Mouse (Mus musculus) monocyte, adult 5-6 weeks (primary cell): ENCODE measurements around the gene Pth1r. TPM values are rescaled to one million over a fixed set of nuclear protein-coding genes. Genes with fewer than 3 reads are reported as not detected.

Source experiments
- ATAC-seq: fragments of 153-309, 156-312 bp; replicated peaks from 2 replicates; pipeline ENCODE4 v1.8.0; 2017; ENCODE audit warnings: mild to moderate bottlenecking; ENCODE audit not compliant: low TSS enrichment, insufficient number of reproducible peaks, severe bottlenecking, poor library complexity, low FRiP score
- total RNA-seq: library from RNA; stranded (forward); fragments of 200-1000, 200-491, 200-594 nt; gene quantifications from 3 replicates; pipeline ENCODE4 v1.2.3, GENCODE M21; 2017

Pth1r gene
- total RNA-seq = 1.1 TPM in 1 of 3 replicates, not detected in the others

DNA sequence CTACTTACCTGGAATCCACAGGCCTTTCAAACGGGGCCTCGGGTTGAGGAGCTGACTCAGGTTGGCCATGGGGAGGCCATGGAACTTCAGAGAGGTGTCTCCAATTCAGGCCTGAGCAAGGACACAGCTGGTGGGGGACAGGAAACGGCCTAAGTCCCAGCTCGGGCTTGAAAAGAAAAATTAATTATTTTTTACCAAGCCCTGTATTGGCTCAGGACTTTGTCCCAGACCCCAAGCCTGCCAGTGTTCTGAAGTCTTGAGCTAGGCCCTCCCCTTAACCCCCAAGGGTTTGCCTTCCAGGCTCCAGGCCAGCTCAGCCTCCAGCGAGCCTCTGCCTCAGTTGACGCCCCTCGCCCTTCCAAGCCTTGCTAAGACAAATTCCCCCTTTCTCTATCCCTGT, at the start of gene Pth1r:
Pth1r (minus strand) TSS at position 185 of the 400 bp plus-strand sequence.
- ATAC-seq = no peak

DNA sequence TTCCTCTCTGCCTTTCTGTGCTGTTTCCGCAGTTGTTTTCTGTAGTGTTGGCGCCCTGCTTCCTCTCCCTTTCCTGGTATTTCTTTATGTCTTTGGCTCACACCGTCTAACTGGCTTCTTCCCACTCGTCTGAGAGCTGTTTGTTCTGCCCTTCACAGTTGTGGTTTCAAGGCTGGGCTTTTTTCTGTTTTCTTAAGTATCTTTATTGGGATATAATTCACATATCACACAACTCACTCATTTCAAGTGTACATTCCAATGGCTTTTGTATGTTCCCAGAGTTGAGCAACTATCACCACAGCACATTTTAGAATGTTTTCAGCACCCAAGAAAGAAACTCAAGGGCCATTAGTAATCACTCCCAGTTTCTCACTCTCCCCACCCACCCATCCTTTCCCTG, 43.5 kb upstream of the Pth1r start:
- ATAC-seq = no peak

DNA sequence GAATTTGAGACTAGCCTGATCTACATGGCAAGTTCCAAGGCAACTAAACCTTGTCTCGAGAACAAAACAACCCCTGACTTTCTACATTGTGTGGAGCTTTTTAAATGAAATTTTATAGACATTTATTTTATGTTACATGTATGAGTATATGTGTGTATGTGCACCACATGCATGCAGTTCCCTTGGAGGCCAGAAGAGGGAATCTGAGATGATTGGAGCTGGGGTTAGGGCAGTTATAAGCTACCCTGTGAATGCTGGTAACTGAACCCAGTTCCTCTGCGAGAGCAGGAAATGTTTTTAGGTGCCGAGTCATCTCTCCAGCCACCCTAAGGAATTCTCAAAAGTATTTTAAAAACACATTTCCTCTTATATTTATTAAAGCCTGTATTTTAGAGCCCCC, 41.2 kb upstream of the Pth1r start:
- ATAC-seq = no peak

DNA sequence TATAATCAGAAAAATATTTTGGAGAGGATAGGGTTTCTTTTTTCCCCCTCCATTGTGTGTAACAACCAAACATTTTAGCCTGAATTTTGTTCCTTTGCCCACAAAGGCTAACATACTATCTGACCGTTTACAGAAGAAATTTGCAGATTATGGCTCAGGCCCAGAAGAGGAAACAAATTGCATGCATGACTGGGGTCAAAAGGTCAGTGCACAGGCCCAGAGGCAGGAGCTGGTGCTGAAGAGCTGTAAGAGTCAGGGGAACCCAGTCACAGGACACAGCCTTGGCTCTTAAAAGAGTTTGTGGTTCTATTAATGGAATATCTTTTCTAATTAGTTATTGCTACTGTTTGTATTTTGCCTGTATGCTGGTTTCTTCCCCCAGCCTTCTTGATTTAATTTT, 36.7 kb upstream of the Pth1r start:
- ATAC-seq = no peak

DNA sequence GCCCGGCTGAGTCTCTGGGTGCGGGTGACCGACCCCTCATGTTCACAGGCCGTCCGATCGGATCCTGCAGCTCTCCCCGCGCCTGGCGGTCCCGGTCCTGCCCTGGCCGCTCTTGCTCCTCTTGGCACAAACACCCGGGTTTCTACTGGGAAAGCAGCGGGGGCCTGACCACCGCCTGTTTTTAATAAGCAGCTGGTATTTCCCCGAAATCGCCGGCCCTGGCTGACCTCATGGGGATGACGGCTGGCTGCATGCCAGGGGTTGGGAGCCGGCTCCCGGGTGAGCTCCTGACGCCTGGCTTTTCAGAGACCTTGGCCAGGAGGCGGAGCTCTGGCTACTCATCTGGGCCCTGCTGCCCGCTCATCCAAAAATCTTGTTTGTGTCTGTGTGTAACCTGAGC, 34.8 kb upstream of the Pth1r start:
- no peak for ATAC-seq

DNA sequence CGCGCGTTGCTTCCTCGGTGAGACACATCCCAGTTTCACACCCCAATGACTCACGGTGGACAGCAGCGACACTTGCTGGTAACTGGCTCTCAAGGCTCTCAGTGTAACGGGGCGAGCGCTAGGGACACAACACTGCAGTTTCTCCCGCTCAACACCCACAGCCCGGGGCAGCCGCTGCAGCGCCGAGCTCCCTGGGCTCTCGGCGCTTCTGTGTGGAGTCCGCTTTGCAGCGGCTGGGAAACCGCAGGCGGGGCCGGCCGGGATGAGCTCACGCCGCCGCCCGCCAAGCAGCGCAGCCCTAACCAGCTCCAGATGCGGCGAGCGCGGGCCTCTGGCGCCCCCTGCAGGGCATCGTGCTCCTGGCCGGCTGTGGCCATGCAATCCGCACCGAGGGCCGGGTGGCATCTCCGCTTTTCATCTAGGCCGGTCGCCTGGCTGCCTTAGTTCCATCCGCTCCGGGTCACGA, 34.3 kb upstream of the Pth1r start:
- ATAC-seq = peak; percentile 72

DNA sequence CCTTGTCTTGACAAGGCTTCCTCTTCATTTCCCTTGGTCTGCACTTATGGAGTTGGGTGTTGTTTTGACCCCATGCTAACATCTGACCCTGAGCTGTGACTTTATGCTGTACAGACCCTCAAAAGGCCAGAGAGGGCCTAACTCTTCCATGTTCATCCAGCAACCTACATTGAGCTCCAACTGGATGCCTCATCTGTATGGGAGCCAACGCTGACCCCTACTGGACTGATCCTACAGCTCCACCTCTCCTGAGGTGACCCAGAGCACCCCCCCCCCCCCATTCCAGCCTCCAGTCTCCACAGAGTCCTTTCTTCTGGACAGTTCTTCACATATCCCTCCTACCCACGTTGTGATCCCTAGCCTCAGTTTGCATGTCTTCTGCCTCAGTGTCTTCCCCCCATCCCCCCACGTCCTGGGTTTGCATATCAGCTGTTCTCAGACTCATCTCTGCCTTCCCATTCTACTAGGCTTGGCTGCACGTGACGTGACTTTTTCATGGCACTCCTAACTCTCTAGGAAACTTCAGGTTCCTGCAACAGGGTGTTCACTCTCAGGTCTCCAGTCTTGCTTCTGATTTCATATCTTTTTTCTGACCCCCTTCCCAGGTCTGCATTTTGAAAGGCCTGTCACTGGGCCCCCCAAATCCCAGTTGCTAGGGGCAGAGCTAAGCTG, 32.4 kb upstream of the Pth1r start:
- ATAC-seq = no peak

DNA sequence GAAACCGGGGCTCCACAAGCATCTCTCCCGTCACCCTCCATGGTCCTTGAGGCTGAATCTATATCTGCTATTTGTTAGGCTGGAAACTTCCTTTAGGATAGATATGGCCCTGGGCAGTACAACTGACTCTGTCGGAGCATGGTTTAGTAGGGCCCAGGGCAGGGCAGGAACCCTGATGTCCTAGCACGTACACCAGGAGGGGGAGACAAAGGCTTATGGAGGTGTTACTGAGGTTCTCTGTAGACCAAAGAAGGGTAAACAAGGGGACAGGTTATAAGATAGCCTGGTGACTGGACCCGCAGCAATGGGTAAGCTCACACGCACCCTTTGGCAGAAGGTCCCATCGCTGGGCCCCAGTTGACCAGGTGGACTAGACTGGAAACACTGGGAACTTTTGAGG, 31.6 kb upstream of the Pth1r start:
- ATAC-seq = no peak

DNA sequence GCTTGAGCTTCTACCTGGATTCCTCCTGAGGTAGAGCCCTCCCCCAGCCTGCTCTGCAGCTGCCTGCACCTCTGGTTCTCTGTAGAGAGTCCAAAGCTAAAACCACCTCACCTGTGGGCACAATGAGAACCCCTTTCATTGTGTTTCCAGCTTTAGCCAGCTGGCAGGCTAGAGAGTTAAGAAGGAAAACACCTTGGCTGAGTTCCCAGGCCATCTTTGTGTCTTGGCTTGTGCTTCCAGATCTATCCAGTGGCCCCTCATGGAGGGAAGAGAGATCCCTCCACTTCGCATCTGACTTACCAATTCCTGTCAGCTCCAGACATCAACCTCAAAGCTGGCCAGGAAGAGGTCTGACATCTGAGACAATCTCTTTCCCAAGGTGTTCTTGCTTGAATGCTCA, 31.2 kb upstream of the Pth1r start:
- no peak for ATAC-seq

DNA sequence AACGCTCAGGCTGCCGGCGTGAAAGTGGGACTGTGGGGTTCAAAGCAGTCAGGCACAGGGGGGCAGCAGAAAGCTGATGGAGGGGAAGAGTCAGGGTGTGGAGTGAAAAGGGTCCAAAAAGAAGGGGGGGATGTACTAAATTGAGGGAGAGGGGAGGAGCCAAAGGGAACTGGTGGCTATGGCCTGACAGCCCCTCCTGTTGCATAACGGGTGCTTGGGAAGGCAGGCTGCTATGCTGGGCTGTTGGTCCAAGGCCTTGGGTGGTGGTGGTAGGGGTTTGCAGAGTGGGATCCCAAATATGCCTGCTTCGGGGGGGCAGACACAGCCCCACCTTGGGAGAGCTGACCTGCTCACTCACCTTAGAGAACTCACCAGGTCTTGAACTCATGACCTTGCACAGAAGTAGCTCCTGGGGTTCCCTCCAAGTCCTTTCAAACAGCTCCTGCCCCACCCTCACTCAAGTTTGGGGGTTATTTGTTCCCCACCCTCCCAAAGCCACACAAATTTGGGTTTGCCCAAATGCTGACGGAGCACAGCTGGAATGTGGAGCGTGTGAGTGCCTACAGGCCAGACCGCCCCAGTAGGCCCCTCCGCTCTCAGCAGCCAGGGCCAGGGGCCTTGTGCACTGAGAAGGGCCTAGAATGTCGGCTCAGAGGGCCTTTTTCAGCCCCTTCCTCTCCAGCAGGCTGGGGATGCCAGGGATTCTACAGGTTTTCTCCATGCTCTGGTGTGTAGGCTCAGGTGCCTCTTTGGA, 28.5 kb upstream of the Pth1r start:
- no peak for ATAC-seq

DNA sequence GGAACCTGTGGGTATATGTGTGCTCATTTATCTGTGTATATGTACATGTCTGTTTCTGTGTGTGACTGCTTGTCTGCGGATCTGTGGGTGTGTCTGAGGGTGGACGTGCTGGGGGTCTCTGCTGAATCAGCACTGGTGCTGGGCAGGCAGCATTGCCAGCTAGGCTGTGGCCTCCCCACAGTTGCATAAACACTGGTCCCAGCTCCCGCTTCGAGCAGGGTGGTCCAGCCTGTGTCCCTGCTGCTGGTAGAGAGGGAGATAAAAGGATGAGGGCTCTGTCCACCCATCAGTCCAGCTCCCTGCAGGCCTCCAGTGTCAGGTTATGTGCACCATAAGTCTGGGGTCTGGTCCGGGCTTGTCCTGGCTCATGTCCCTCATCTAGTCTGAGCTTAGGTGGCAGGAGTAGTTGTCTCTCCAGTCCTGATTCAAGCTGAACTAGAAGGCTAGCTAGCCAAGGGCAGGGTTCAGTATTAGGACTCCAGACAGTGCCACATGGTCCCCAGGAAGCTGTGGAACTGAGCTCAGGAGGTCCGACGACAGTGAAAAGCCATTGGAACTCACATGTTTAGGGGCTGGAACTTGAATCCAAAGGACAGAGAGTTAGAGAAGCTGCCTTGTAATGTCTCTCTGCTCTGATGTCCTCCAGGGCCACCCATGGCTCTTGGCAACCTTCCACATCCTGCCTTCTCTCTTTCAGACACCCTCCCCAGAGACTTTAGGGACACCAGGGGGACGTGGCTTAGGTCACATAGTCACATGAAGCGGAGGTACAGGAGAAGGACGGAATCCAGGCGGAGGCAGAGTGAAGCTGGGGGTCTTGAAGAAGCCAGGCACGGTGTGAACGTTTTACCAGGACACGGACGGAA, 27.7 kb upstream of the Pth1r start:
- ATAC-seq = no peak

DNA sequence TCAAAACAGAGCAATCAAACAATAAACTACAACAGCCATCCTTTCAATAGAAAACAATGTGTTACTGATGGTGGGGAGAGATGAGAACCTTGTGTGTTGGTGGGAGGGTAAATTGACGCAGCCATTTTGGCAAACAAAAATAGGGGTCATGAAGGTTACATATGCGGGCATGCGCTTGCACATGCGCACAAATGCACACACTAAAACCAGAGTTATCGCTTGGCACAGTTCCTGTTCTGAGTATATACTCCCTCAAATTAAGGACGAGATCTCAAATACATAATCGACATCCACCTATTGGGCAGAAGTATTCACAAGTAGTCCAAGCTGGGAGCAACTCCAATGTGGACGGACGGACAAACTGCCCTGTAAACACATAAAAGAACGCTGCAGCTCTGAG, 25.4 kb upstream of the Pth1r start:
- no peak for ATAC-seq

DNA sequence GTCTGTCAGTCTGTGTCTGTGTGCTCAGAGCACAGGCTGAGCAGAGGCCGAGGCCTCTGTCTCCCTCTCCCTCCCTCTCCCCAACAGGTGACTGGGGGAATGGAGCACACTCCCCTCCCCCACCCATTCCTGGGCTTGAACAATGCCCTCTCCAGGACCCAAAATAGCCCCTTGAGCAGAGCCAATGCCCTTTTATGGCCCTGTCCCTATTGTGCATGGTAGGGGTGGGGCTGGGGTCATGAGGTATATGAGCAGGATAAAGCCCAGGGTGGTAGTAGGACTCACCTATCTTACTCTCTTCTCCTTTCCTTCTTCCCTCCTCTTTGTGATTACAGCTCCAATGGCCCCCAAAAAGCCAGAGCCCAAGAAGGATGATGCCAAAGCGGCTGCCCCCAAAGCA, 16.5 kb upstream of the Pth1r start:
- ATAC-seq = no peak

DNA sequence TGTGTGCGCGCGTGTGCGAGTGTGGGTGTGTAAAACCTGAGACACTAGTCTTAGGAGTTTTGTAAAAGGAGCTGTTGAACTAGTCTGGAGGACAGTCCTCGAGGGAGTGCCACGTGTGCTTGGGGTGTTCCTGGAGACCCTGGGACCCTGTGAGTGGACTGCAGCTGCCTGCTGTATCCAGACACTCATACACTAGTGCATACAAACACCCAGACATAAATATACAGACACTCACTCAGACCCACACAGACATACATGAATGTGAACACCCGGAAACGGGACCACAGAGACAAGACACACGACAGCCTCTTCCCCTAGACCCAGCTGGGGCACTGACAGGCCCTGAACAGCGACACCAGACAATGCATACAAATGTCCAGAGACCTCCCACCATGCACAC, 15.8 kb upstream of the Pth1r start:
- no peak for ATAC-seq

DNA sequence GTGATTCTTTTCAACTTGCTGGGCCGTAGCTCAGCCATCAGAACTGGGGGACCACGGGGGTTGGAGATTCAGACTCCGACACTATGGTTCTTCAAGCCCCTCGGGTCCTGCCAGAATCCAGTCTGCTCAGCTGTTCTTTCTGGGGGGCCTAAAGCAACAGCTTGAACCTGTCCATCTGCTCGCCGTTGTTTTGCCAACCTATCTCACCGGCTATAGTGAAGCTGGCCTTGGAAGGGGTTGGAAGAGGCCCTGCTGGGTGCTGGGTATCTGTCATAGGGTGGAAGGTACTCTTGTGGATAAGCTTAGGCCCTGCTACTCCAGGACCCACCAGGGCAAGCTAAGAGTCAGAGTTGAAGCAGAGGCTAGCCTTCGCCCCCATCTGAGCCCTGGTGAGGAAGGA, 13.9 kb upstream of the Pth1r start:
- ATAC-seq = no peak

DNA sequence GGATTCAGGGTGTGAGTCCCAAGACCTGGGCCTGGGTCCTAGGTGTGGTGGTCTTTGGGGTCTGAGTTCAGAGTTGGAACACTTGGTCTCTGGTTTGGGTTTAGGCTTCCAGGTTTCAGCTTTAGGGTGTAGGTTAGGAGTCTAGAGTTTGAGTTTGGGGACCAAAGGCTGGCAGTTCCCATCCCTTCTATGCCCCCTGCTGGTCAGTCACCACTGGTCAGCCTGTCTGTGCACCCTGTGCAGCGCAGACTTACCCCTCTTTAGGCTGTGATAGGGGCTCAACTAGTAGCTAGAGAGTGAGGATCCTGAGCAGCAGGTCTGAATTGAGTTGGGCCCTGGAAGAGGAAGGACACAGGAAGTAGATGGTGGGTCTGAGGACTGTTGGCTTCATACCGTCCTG, 12.3 kb upstream of the Pth1r start:
- ATAC-seq = peak; percentile 61; the same call in 1 of the 2 replicates

DNA sequence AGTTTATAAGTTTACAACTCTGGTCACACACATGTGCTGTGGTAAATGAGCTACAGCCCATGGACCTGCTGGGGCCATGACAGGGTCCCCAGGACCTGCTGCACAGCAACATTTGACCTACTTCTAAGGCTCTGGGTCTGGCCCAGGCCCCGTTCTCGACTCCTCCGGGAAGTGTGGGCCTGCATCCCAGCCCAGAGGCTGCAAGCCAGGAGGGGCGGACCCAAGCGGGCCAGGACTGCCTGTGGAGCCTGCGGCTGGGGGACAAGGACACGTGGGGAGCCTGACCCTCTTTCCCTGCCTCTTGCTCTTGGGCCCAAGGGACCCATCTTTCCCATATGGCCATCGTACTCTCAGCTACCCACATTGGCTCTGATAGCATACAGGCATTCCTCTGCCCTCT, 11.7 kb upstream of the Pth1r start:
- ATAC-seq = no peak

DNA sequence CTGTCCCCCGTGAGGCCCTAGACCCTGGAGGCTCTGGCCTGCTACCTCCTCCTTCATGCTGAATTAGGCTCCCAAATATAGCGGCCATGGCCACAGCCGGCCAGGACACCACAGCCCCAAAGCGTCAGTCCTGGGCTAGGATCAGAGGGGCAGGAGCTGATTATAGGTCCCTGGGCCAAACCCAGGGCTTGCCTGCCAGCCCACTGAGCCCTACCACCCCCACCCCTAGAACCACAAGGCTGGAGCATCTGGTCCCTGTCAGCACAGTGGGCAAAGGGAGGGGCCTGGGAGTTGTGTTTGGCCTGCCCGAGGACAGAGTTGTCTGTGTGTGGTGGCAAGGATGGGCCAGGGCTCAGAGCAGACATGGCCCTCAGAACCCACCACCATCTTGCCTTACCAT, 10.9 kb upstream of the Pth1r start:
- no peak for ATAC-seq

DNA sequence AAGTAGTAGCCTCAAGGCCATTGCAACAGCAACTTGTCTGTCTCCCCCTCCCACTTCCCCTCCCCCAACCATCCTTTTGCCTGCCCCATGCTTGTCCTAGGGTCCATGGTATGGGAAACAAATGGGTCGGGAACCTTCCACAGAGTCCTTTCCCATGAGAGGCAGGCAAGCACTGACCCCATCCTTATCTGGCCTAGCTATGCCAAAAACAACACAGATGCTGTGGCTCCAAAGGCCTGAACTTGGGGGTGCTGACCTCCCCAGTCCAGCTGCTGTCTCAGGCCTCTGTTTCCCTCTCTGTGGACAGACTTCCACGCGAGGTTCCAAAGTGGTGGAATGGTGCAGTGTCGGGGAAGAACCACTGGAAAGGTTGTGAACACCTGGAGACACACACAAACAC, 6.8 kb upstream of the Pth1r start:
- ATAC-seq = no peak
